Mouse (Mus musculus): ENCODE data around the gene Usp22. TPM values are rescaled to one million over a fixed set of nuclear protein-coding genes. Genes with fewer than 3 reads are reported as not detected.

The Usp22 gene
- total and polyA plus RNA-seq, 2 experiments from 2014 or later: 34.7 to 95.8 TPM

DNA sequence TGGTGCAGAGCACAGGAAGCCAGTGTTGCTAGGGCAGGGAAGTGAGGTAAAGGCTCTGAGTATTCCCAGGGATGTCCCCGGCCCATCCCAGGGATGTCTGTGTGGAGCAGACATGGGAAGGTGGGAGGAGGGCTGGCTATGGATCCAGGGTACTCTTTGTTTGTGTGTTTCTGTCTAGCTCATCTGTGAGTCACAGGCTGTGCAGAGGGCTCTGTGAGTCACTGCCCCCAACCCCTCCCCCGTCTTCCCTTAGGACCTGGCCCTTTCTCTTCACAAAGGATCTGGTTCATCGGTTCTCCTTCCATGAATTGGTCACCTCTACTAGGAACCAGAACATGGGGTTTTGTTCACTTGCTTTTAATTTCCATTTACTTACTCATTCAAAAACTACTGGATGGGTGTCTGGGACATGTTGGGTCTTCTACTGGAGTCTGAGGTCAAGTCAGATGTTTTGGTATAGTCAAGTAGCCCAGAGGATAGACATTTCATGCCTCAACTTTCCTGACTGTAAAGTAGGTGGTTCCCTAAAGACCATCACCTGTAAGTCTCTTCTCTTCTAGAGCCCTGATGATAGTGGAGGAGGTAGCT is 54.8 kb downstream of the Usp22 start:
- H3K9me3 ChIP-seq (replicated peaks; ENCODE audit: control insufficient read depth, low read length): 0 out of 2 replicates have a peak, but pooled peaks cover 6% of the 10 kb centered on the region
- no peak overlapping the region for H3K4me2 ChIP-seq (ENCODE audit: low read depth, low read length)
- DNase-seq (ENCODE audit: low spot score) (no peak), ATAC-seq (ENCODE audit: insufficient read depth, low read depth) (no peak)
- no peak overlapping the region for H3K27ac ChIP-seq (ENCODE audit: low read depth)
- H3K4me3 ChIP-seq (ENCODE audit: low read depth, low read length): no peak overlapping the region
- H3K4me1 ChIP-seq (ENCODE audit: control insufficient read depth, insufficient read depth): no peaks in the 10 kb centered on the region
- H3K27me3 ChIP-seq (ENCODE audit: control insufficient read depth, insufficient read depth, low read length): no peaks in the 10 kb centered on the region
- 83% methylated on average over 3 of the region's 3 CpGs for whole genome bisulfite sequencing
- no peaks in the 10 kb centered on the region for H3K36me3 ChIP-seq (replicated peaks; ENCODE audit: control insufficient read depth, insufficient read depth, low read length)
- no peak overlapping the region for H3K9ac ChIP-seq (replicated peaks; ENCODE audit: low read depth, low read length)
- no peak for TF ChIP-seq CTCF (IDR thresholded peaks at IDR 0.05; ENCODE audit: low read depth)
- TF ChIP-seq EP300 (IDR thresholded peaks at IDR 0.05; ENCODE audit: low read depth): no peak

DNA sequence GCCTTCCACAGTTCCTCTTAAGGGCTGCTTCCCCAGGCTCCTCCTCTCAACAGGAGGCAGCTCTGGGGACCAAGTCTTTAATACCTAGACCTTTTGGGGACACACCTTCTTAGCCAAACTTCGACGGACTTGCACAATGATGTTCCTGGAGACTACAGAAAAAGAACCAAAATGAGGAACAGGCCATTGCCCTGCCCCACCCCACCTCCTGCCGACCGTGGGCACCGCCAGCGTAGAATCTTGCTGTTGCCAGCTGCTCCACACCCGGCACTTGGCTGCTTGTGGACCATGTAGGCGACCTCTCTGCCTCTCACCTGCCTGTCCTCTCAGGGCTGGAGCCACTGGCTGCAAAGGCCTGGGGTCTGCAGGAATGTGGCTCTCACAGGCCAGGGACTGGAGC is 58.6 kb downstream of the Usp22 start:
- DNase-seq (ENCODE audit: low spot score) (no peak), ATAC-seq (ENCODE audit: insufficient read depth, low read depth) (no peak)
- Histone ChIP-seq H3K36me3 (replicated peaks; ENCODE audit: control insufficient read depth, insufficient read depth, low read length) (no peaks in the 10 kb centered on the region), H3K4me3 (ENCODE audit: low read depth, low read length) (no peak overlapping the region), H3K4me2 (ENCODE audit: low read depth, low read length) (no peak overlapping the region), H3K9ac (replicated peaks; ENCODE audit: low read depth, low read length) (no peak overlapping the region), H3K4me1 (ENCODE audit: control insufficient read depth, insufficient read depth) (no peaks in the 10 kb centered on the region), H3K27me3 (ENCODE audit: control insufficient read depth, insufficient read depth, low read length) (no peaks in the 10 kb centered on the region), H3K27ac (ENCODE audit: low read depth) (no peak overlapping the region), H3K9me3 (replicated peaks; ENCODE audit: control insufficient read depth, low read length) (0 out of 2 replicates have a peak, but pooled peaks cover 6% of the 10 kb centered on the region)
- WGBS: 55% methylated on average over 8 of the region's 8 CpGs
- TF ChIP-seq CTCF (IDR thresholded peaks at IDR 0.05; ENCODE audit: low read depth) (no peak), EP300 (IDR thresholded peaks at IDR 0.05; ENCODE audit: low read depth) (no peak)

DNA sequence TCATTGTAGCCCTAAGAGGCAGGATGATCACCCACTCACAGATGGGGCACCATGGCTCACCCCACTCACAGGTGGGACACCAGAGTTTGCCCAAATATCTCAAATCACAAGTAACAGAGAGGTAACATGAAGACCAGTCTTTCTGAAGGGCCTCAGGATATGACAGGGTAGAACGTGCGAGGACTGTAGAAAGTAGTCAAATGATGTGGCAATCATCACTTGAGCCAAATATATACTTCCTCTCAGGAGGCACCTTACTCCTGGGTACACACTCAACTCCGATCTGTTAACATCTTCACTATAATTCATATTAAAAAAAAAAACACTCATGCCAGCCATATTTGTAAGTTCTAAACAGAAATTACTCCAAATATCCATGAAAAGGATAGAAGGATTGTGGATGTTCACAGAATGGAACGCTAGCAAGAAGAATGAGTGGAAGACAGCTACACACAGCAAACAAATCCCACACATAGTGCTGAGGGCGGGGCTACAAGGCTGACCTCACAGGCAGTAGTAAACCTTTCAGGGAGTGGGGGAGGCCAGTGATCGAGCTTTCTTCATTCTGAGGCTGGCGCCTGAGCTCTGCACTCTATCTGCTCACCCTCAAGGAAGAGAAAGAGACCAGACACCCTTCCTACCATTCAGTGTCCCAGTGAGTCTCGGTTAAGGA is 62.4 kb downstream of the Usp22 start:
- no peak overlapping the region for H3K4me2 ChIP-seq (ENCODE audit: low read depth, low read length)
- H3K4me3 ChIP-seq (ENCODE audit: low read depth, low read length): no peak overlapping the region
- no peak for ATAC-seq (ENCODE audit: insufficient read depth, low read depth)
- H3K27ac ChIP-seq (ENCODE audit: low read depth): no peak overlapping the region
- WGBS: 71% methylated on average over 8 of the region's 8 CpGs
- DNase-seq (ENCODE audit: low spot score): no peak
- no peaks in the 10 kb centered on the region for H3K4me1 ChIP-seq (ENCODE audit: control insufficient read depth, insufficient read depth)
- no peaks in the 10 kb centered on the region for H3K9me3 ChIP-seq (replicated peaks; ENCODE audit: control insufficient read depth, low read length)
- H3K27me3 ChIP-seq (ENCODE audit: control insufficient read depth, insufficient read depth, low read length): no peaks in the 10 kb centered on the region
- no peak overlapping the region for H3K9ac ChIP-seq (replicated peaks; ENCODE audit: low read depth, low read length)
- no peak for TF ChIP-seq CTCF (IDR thresholded peaks at IDR 0.05; ENCODE audit: low read depth)
- no peak for TF ChIP-seq EP300 (IDR thresholded peaks at IDR 0.05; ENCODE audit: low read depth)
- H3K36me3 ChIP-seq (replicated peaks; ENCODE audit: control insufficient read depth, insufficient read depth, low read length): no peaks in the 10 kb centered on the region

DNA sequence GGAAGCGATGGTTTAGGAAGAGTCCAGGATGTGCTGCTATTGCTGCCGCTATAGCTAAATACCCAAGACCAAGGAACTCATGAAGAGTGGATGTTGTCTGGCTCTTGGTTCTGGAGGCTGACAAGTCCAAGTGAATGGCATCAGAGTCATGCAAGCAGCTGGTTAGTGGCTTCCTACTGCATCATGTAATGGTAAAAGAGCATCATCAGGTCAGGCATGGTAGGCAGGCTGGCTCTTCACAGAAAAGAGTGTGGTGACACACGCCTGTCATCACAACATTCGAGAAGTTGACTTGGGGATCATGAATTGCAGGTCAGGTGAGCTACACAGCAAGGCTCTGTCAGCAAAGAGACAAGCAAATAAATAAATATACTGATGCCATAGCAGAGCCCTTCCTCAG is 63.4 kb downstream of the Usp22 start:
- Histone ChIP-seq H3K4me1 (ENCODE audit: control insufficient read depth, insufficient read depth) (no peaks in the 10 kb centered on the region), H3K9ac (replicated peaks; ENCODE audit: low read depth, low read length) (no peak overlapping the region), H3K27me3 (ENCODE audit: control insufficient read depth, insufficient read depth, low read length) (no peaks in the 10 kb centered on the region), H3K4me3 (ENCODE audit: low read depth, low read length) (no peak overlapping the region), H3K27ac (ENCODE audit: low read depth) (no peak overlapping the region), H3K36me3 (replicated peaks; ENCODE audit: control insufficient read depth, insufficient read depth, low read length) (no peaks in the 10 kb centered on the region), H3K4me2 (ENCODE audit: low read depth, low read length) (no peak overlapping the region), H3K9me3 (replicated peaks; ENCODE audit: control insufficient read depth, low read length) (no peaks in the 10 kb centered on the region)
- 86% methylated on average over 4 of the region's 4 CpGs for whole genome bisulfite sequencing
- TF ChIP-seq CTCF (IDR thresholded peaks at IDR 0.05; ENCODE audit: low read depth) (no peak), EP300 (IDR thresholded peaks at IDR 0.05; ENCODE audit: low read depth) (no peak)
- ATAC-seq (ENCODE audit: insufficient read depth, low read depth) (no peak), DNase-seq (ENCODE audit: low spot score) (no peak)

DNA sequence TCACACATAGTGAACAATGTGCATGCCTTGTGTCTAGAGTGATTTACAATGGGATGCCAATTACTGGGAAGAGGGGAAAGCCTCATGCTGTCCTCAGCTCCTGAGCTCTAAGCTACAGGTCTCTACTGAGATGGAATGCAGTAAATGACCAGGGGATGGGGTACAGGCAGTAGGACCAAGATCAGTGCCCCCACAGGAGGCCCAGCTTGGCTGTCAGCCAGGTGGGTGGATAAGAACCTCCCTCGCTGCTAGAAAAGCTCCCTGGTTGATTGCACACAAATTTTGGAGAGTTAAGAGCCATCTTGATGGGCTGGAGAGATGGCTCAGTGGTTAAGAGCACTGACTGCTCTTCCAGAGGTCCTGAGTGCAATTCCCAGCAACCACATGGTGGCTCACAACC is 63.9 kb downstream of the Usp22 start:
- no peaks in the 10 kb centered on the region for H3K36me3 ChIP-seq (replicated peaks; ENCODE audit: control insufficient read depth, insufficient read depth, low read length)
- H3K4me2 ChIP-seq (ENCODE audit: low read depth, low read length): no peak overlapping the region
- H3K4me1 ChIP-seq (ENCODE audit: control insufficient read depth, insufficient read depth): no peaks in the 10 kb centered on the region
- DNase-seq (ENCODE audit: low spot score) (no peak), ATAC-seq (ENCODE audit: insufficient read depth, low read depth) (no peak)
- H3K27me3 ChIP-seq (ENCODE audit: control insufficient read depth, insufficient read depth, low read length): no peaks in the 10 kb centered on the region
- H3K27ac ChIP-seq (ENCODE audit: low read depth): no peak overlapping the region
- TF ChIP-seq CTCF (IDR thresholded peaks at IDR 0.05; ENCODE audit: low read depth) (no peak), EP300 (IDR thresholded peaks at IDR 0.05; ENCODE audit: low read depth) (no peak)
- 10% methylated on average over 1 of the region's 1 CpGs for WGBS
- H3K9ac ChIP-seq (replicated peaks; ENCODE audit: low read depth, low read length): no peak overlapping the region
- H3K9me3 ChIP-seq (replicated peaks; ENCODE audit: control insufficient read depth, low read length): no peaks in the 10 kb centered on the region
- no peak overlapping the region for H3K4me3 ChIP-seq (ENCODE audit: low read depth, low read length)

DNA sequence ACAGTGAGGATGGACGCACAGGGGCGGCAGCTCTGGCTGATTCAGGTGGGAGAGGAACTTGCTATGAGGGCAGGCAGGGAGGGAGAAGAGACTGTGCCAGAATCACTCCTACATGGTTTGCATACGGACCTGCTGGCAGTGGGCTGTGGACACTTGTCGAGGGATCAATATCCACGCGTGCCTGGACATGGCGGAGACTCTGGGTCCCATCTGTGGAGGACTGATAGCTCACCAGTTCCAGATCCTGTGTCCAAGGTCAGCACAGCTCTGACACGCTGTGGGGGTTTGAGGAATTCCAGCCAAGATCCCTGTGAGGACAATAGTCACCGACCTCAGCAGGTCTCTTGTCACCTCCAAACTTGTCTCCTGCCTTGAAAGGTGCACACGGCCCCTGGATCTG is 64.7 kb downstream of the Usp22 start:
- DNase-seq (ENCODE audit: low spot score) (no peak), ATAC-seq (ENCODE audit: insufficient read depth, low read depth) (no peak)
- H3K36me3 ChIP-seq (replicated peaks; ENCODE audit: control insufficient read depth, insufficient read depth, low read length): no peaks in the 10 kb centered on the region
- H3K27ac ChIP-seq (ENCODE audit: low read depth): no peak overlapping the region
- no peaks in the 10 kb centered on the region for H3K9me3 ChIP-seq (replicated peaks; ENCODE audit: control insufficient read depth, low read length)
- no peak overlapping the region for H3K9ac ChIP-seq (replicated peaks; ENCODE audit: low read depth, low read length)
- WGBS: 61% methylated on average over 10 of the region's 10 CpGs
- no peak overlapping the region for H3K4me3 ChIP-seq (ENCODE audit: low read depth, low read length)
- no peaks in the 10 kb centered on the region for H3K27me3 ChIP-seq (ENCODE audit: control insufficient read depth, insufficient read depth, low read length)
- H3K4me1 ChIP-seq (ENCODE audit: control insufficient read depth, insufficient read depth): no peaks in the 10 kb centered on the region
- H3K4me2 ChIP-seq (ENCODE audit: low read depth, low read length): no peak overlapping the region
- no peak for TF ChIP-seq EP300 (IDR thresholded peaks at IDR 0.05; ENCODE audit: low read depth)
- TF ChIP-seq CTCF (IDR thresholded peaks at IDR 0.05; ENCODE audit: low read depth): no peak

Data from heart, postnatal 0 days (tissue).